Mouse (Mus musculus): ENCODE measurements around the gene Dnah3. TPM values are rescaled to one million over a fixed set of nuclear protein-coding genes. Genes with fewer than 3 reads are reported as not detected.

Dnah3 gene
- polyA plus RNA-seq (2017; shearing (Covaris generic)) = not detected

GRCm38 (mm10) chr7:120095180-120095579 is at the start of gene Dnah3:
TSS of gene Dnah3 (minus strand) at chr7:120095280.

DNA sequence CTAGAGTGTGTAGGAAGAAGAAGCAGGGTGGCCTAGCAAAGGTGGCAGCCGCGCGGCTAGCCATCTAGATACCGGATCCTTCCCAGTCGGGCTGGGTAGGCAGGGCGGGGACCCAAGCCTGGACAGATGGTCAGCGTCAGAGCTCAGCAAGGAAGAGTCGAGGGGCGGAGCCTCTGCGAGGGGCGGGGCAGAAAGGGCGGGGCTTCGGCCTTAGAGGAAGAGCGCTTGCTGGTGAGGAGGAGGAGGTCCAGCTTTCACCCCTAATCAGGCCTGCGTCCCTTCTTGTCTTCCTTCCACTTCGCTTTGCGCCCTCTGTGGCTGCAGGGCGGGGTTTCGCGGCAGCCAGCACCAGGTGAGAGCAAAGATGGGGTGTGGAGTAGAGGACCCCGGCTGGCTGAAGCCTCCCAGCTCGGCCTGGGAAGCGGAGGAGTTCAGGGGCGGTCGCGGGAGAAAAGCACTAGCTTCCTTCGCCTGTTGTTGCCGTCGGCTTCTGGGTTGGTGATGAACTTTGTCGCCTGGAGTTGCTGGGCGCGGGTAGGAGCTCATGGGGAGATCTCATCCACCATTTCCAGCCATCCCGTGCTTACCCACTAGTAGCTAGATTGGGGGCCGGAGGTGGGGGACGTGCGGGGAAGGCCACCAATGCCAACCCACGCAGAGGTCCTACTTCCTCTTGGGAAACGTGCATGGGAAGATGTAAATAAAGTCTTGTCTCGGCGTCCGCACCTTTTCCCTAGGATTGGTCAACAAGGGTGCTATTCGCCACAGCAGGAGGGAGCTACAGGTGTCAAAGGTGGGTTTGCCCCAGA is 7.3 kb upstream of the Dnah3 start, which contains the start of gene Tmem159:
Tmem159 (plus strand) TSS at position 190 of the 809 bp plus-strand sequence.

GRCm38 (mm10) chr7:119895639-119896512 is 199.2 kb downstream of the Dnah3 start, which contains the start of the genes Lyrm1 and Dcun1d3:
TSS of gene Lyrm1 (plus strand) at chr7:119895861.
TSS of gene Dcun1d3 (minus strand) at chr7:119896298.

Other genes starting within 250 kb of the Dnah3 start
- gene Lyrm1, start 199.4 kb downstream of the Dnah3 start, polyA plus RNA-seq (2017; shearing (Covaris generic)) = 20.5 TPM
- 19.4 TPM for gene Dcun1d3, start 199.0 kb downstream of the Dnah3 start, polyA plus RNA-seq (2017; shearing (Covaris generic))
- 5.8 TPM for gene Tmem159, start 7.1 kb upstream of the Dnah3 start, polyA plus RNA-seq (2017; shearing (Covaris generic))
- not detected for gene Zp2, start 50.0 kb upstream of the Dnah3 start, polyA plus RNA-seq (2017; shearing (Covaris generic))
- not detected for gene Anks4b, start 78.6 kb upstream of the Dnah3 start, polyA plus RNA-seq (2017; shearing (Covaris generic))
- gene Crym, start 106.8 kb upstream of the Dnah3 start, polyA plus RNA-seq (2017; shearing (Covaris generic)) = not detected
- not detected for gene Abca14, start 108.7 kb upstream of the Dnah3 start, polyA plus RNA-seq (2017; shearing (Covaris generic))
- not detected for gene Abca15, start 233.4 kb upstream of the Dnah3 start, polyA plus RNA-seq (2017; shearing (Covaris generic))